Mouse (Mus musculus) stomach, embryonic 16.5 days (tissue): Measurements from ENCODE around the gene G6pd2. TPM values are rescaled to one million over a fixed set of nuclear protein-coding genes. Genes with fewer than 3 reads are reported as not detected.

Experiments
- ATAC-seq: fragments of 200-750 bp; cut with Nextera tagmentation; 2 replicates; pipeline ENCODE4 v1.8.0; 2017; ENCODE audit warnings: moderate number of reproducible peaks, moderate TSS enrichment; ENCODE audit not compliant: insufficient read depth, low FRiP score
- H3K27ac ChIP-seq: fragments of 300-500 bp; sonication (generic); 2 replicates; pipeline ENCODE4 v1.5.1; 2014; ENCODE audit warnings: low read length
- H3K27me3 ChIP-seq: fragments of 300-500 bp; sonication (generic); 2 replicates; pipeline ENCODE4 v1.6.1; 2014; ENCODE audit warnings: low read length, control low read depth, mixed read lengths; ENCODE audit not compliant: control insufficient read depth, insufficient read depth
- H3K36me3 ChIP-seq: fragments of 300-500 bp; sonication (generic); 2 replicates; pipeline ENCODE4 v1.6.1; 2014; ENCODE audit warnings: low read length; ENCODE audit not compliant: control insufficient read depth, insufficient read depth
- H3K4me1 ChIP-seq: fragments of 300-500 bp; sonication (generic); 2 replicates; pipeline ENCODE4 v1.6.1; 2014; ENCODE audit warnings: low read length, control low read depth, mixed read lengths; ENCODE audit not compliant: control insufficient read depth, insufficient read depth
- H3K4me2 ChIP-seq: fragments of 300-500 bp; sonication (generic); 2 replicates; pipeline ENCODE4 v1.6.1; 2014; ENCODE audit warnings: low read depth, low read length, mixed read lengths
- H3K4me3 ChIP-seq: fragments of 300-500 bp; sonication (generic); replicated peaks from 2 replicates; pipeline ENCODE4 v1.5.1; 2014; ENCODE audit warnings: mild to moderate bottlenecking, low read length
- H3K9ac ChIP-seq: fragments of 300-500 bp; sonication (generic); 2 replicates; pipeline ENCODE4 v1.6.1; 2014; ENCODE audit warnings: low read length
- H3K9me3 ChIP-seq: fragments of 300-500 bp; sonication (generic); replicated peaks from 2 replicates; pipeline ENCODE4 v1.6.1; 2016; ENCODE audit warnings: low read length, control low read depth; ENCODE audit not compliant: control insufficient read depth
- WGBS: fragments of 180-500 bp; shearing (Covaris S2); extraction: QIAGEN DNeasy Blood & Tissue Kit; methylation state at CpG from one replicate; pipeline ENCODE4 v1.1.7; 2014; 5-methylcytosine and 5-hydroxymethylcytosine counted together
- polyA plus RNA-seq: library from polyadenylated mRNA; unstranded; fragments of >200 nt; fragmentation: Nextera tagmentation; extraction: Ambion mirVana; gene quantifications from 2 replicates; pipeline ENCODE4 v1.2.1, GENCODE M21; 2015

The G6pd2 gene
- polyA plus RNA-seq, result 0.27 TPM in 1 of 2 replicates, not detected in the other

GRCm38 (mm10) chr5:61808516-61808915 lies at the start of gene G6pd2:
Gene G6pd2 (plus strand): TSS chr5:61808816.
- Histone ChIP-seq H3K4me1 (no peaks in the 10 kb centered on the region), H3K4me3 (no peak within 1 kb of the TSS), H3K27me3 (no peaks in the 10 kb centered on the region), H3K9ac (no peak within 1 kb of the TSS), H3K27ac (no peak within 1 kb of the TSS), H3K36me3 (no peaks in the 10 kb centered on the region), H3K4me2 (no peak within 1 kb of the TSS), H3K9me3 (no peaks in the 10 kb centered on the region)
- no peak for ATAC-seq
- WGBS, result 84% methylated on average over 2 of the region's 2 CpGs

GRCm38 (mm10) chr5:61764214-61764613 lies 44.4 kb upstream of the G6pd2 start:
- H3K36me3 ChIP-seq, result no peaks in the 10 kb centered on the region

GRCm38 (mm10) chr5:61832935-61833551 lies 24.4 kb downstream of the G6pd2 start:
- no peak for ATAC-seq
- no peaks in the 10 kb centered on the region for H3K4me1 ChIP-seq
- no peak overlapping the region for H3K4me3 ChIP-seq
- H3K9ac ChIP-seq, result no peak overlapping the region
- H3K9me3 ChIP-seq, result no peaks in the 10 kb centered on the region
- no peak overlapping the region for H3K27ac ChIP-seq
- no peaks in the 10 kb centered on the region for H3K27me3 ChIP-seq
- no peaks in the 10 kb centered on the region for H3K36me3 ChIP-seq
- no peak overlapping the region for H3K4me2 ChIP-seq

More at GRCm38 (mm10) chr5:61764214-61764613, 44.4 kb upstream of the G6pd2 start:
- Histone ChIP-seq H3K9me3 (no peaks in the 10 kb centered on the region), H3K4me1 (no peaks in the 10 kb centered on the region), H3K4me3 (no peak overlapping the region), H3K9ac (no peak overlapping the region), H3K27me3 (no peaks in the 10 kb centered on the region), H3K4me2 (no peak overlapping the region), H3K27ac (no peak overlapping the region)
- ATAC-seq, result no peak
- 50% methylated on average over 1 of the region's 1 CpGs for WGBS

- Histone ChIP-seq H3K4me2 (no peak overlapping the region), H3K4me1 (no peaks in the 10 kb centered on the region), H3K9me3 (no peaks in the 10 kb centered on the region), H3K27ac (no peak overlapping the region), H3K27me3 (no peaks in the 10 kb centered on the region), H3K9ac (no peak overlapping the region), H3K4me3 (no peak overlapping the region), H3K36me3 (no peaks in the 10 kb centered on the region)
- ATAC-seq, result no peak
- 77% methylated on average over 2 of the region's 2 CpGs for WGBS
These were observed 35.3 kb downstream of the G6pd2 start for GRCm38 (mm10) chr5:61843891-61844290.
